Mouse (Mus musculus): ENCODE results near the gene Naglu.
"Not testable (repeated sequence)": the region's sequence is repeated elsewhere in the genome, so short reads cannot be mapped to it uniquely, and the experiment has no call there.

DNA sequence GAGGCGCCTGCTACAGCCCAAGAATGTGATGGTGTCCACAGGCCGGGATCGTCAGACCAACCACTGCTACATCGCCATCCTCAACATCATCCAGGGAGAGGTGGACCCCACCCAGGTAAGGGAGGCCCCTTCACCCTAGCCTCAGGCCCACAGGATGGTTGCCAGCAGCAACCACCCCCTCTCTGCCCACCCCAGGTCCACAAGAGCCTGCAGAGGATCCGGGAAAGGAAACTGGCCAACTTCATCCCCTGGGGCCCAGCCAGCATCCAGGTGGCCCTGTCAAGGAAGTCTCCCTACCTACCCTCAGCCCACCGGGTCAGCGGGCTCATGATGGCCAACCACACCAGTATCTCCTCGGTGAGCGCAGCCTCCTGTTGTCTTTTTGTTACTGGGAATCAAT is 55.2 kb downstream of the Naglu start:
- TF ChIP-seq CTCF, EP300 (IDR thresholded peaks at IDR 0.05): not testable (repeated sequence)

Data from lung, postnatal 0 days (tissue).